Mouse (Mus musculus): ENCODE results near the gene Cyp1a2. TPM values are rescaled to one million over a fixed set of nuclear protein-coding genes. Genes with fewer than 3 reads are reported as not detected.

Gene Cyp1a2
- polyA plus RNA-seq, 1 experiment from 2014 or later, result not detected

GRCm38 (mm10) chr9:57698466-57699150, 15.1 kb upstream of the Cyp1a2 start:
- WGBS, result 66% methylated on average over 1 of the region's 1 CpGs
- H3K27me3 ChIP-seq (replicated peaks; ENCODE audit: control insufficient read depth, insufficient read depth, low read length), result no peaks in the 10 kb centered on the region
- no peak overlapping the region for H3K4me2 ChIP-seq (replicated peaks; ENCODE audit: low read depth)
- no peak for TF ChIP-seq CTCF (IDR thresholded peaks at IDR 0.05; ENCODE audit: low read depth)
- no peaks in the 10 kb centered on the region for H3K4me1 ChIP-seq (replicated peaks; ENCODE audit: control insufficient read depth, insufficient read depth, low read length)
- H3K9ac ChIP-seq (ENCODE audit: low read depth, low read length), result no peak overlapping the region
- H3K9me3 ChIP-seq (ENCODE audit: control insufficient read depth), result no peaks in the 10 kb centered on the region
- ATAC-seq, result no peak
- H3K4me3 ChIP-seq (ENCODE audit: low read depth, low read length), result no peak overlapping the region
- H3K27ac ChIP-seq (ENCODE audit: low read depth, low read length), result no peak overlapping the region
- no peaks in the 10 kb centered on the region for H3K36me3 ChIP-seq (ENCODE audit: control insufficient read depth, insufficient read depth)

- ATAC-seq, result no peak
- WGBS, result 37% methylated on average over 4 of the region's 4 CpGs
- H3K27ac ChIP-seq (ENCODE audit: low read depth, low read length), result no peak overlapping the region
- no peaks in the 10 kb centered on the region for H3K9me3 ChIP-seq (ENCODE audit: control insufficient read depth)
- TF ChIP-seq CTCF (IDR thresholded peaks at IDR 0.05; ENCODE audit: low read depth), result no peak
- H3K9ac ChIP-seq (ENCODE audit: low read depth, low read length), result no peak overlapping the region
- no peak overlapping the region for H3K4me2 ChIP-seq (replicated peaks; ENCODE audit: low read depth)
- H3K4me1 ChIP-seq (replicated peaks; ENCODE audit: control insufficient read depth, insufficient read depth, low read length), result no peaks in the 10 kb centered on the region
- no peak overlapping the region for H3K4me3 ChIP-seq (ENCODE audit: low read depth, low read length)
- H3K36me3 ChIP-seq (ENCODE audit: control insufficient read depth, insufficient read depth), result no peaks in the 10 kb centered on the region
- H3K27me3 ChIP-seq (replicated peaks; ENCODE audit: control insufficient read depth, insufficient read depth, low read length), result no peaks in the 10 kb centered on the region
These were observed 13.9 kb upstream of the Cyp1a2 start for GRCm38 (mm10) chr9:57697380-57697779.

GRCm38 (mm10) chr9:57696380-57697285, 13.1 kb upstream of the Cyp1a2 start:
- Histone ChIP-seq H3K4me3 (ENCODE audit: low read depth, low read length) (peak overlapping the region; percentile 37), H3K36me3 (ENCODE audit: control insufficient read depth, insufficient read depth) (no peaks in the 10 kb centered on the region), H3K9me3 (ENCODE audit: control insufficient read depth) (no peaks in the 10 kb centered on the region), H3K27me3 (replicated peaks; ENCODE audit: control insufficient read depth, insufficient read depth, low read length) (no peaks in the 10 kb centered on the region), H3K4me2 (replicated peaks; ENCODE audit: low read depth) (peak overlapping the region; percentile 71), H3K4me1 (replicated peaks; ENCODE audit: control insufficient read depth, insufficient read depth, low read length) (no peaks in the 10 kb centered on the region), H3K9ac (ENCODE audit: low read depth, low read length) (peak overlapping the region; percentile 35; the same call in 1 of the 2 replicates), H3K27ac (ENCODE audit: low read depth, low read length) (no peak overlapping the region)
- peak; percentile 34 for TF ChIP-seq CTCF (IDR thresholded peaks at IDR 0.05; ENCODE audit: low read depth)
- 4% methylated on average over 42 of the region's 42 CpGs for WGBS
- ATAC-seq, result peak; percentile 66

- ATAC-seq, result no peak
- WGBS, result 90% methylated on average over 2 of the region's 2 CpGs
- H3K4me1 ChIP-seq (replicated peaks; ENCODE audit: control insufficient read depth, insufficient read depth, low read length), result no peaks in the 10 kb centered on the region
- no peak overlapping the region for H3K4me3 ChIP-seq (ENCODE audit: low read depth, low read length)
- no peak for TF ChIP-seq CTCF (IDR thresholded peaks at IDR 0.05; ENCODE audit: low read depth)
- H3K27me3 ChIP-seq (replicated peaks; ENCODE audit: control insufficient read depth, insufficient read depth, low read length), result no peaks in the 10 kb centered on the region
- H3K9ac ChIP-seq (ENCODE audit: low read depth, low read length), result no peak overlapping the region
- no peak overlapping the region for H3K27ac ChIP-seq (ENCODE audit: low read depth, low read length)
- no peak overlapping the region for H3K4me2 ChIP-seq (replicated peaks; ENCODE audit: low read depth)
- H3K36me3 ChIP-seq (ENCODE audit: control insufficient read depth, insufficient read depth), result no peaks in the 10 kb centered on the region
- H3K9me3 ChIP-seq (ENCODE audit: control insufficient read depth), result no peaks in the 10 kb centered on the region
These were observed 10.6 kb upstream of the Cyp1a2 start for GRCm38 (mm10) chr9:57694108-57694507.

- Histone ChIP-seq H3K27ac (ENCODE audit: low read depth, low read length) (no peak overlapping the region), H3K4me3 (ENCODE audit: low read depth, low read length) (no peak overlapping the region), H3K4me2 (replicated peaks; ENCODE audit: low read depth) (no peak overlapping the region), H3K4me1 (replicated peaks; ENCODE audit: control insufficient read depth, insufficient read depth, low read length) (no peaks in the 10 kb centered on the region), H3K9me3 (ENCODE audit: control insufficient read depth) (no peaks in the 10 kb centered on the region), H3K36me3 (ENCODE audit: control insufficient read depth, insufficient read depth) (no peaks in the 10 kb centered on the region), H3K9ac (ENCODE audit: low read depth, low read length) (no peak overlapping the region), H3K27me3 (replicated peaks; ENCODE audit: control insufficient read depth, insufficient read depth, low read length) (no peaks in the 10 kb centered on the region)
- TF ChIP-seq CTCF (IDR thresholded peaks at IDR 0.05; ENCODE audit: low read depth), result no peak
- 46% methylated on average over 2 of the region's 2 CpGs for WGBS
- no peak for ATAC-seq
These were observed 5.1 kb upstream of the Cyp1a2 start for GRCm38 (mm10) chr9:57688606-57689005.

GRCm38 (mm10) chr9:57688158-57688557, 4.7 kb upstream of the Cyp1a2 start:
- H3K27me3 ChIP-seq (replicated peaks; ENCODE audit: control insufficient read depth, insufficient read depth, low read length), result no peaks in the 10 kb centered on the region
- H3K9me3 ChIP-seq (ENCODE audit: control insufficient read depth), result no peaks in the 10 kb centered on the region
- H3K36me3 ChIP-seq (ENCODE audit: control insufficient read depth, insufficient read depth), result no peaks in the 10 kb centered on the region
- H3K27ac ChIP-seq (ENCODE audit: low read depth, low read length), result no peak overlapping the region
- H3K9ac ChIP-seq (ENCODE audit: low read depth, low read length), result no peak overlapping the region
- no peak for ATAC-seq
- H3K4me2 ChIP-seq (replicated peaks; ENCODE audit: low read depth), result no peak overlapping the region
- no peaks in the 10 kb centered on the region for H3K4me1 ChIP-seq (replicated peaks; ENCODE audit: control insufficient read depth, insufficient read depth, low read length)
- TF ChIP-seq CTCF (IDR thresholded peaks at IDR 0.05; ENCODE audit: low read depth), result peak; percentile 64
- 34% methylated on average over 2 of the region's 2 CpGs for WGBS
- no peak overlapping the region for H3K4me3 ChIP-seq (ENCODE audit: low read depth, low read length)

Data from intestine, postnatal 0 days (tissue).